Mouse (Mus musculus): Measurements from ENCODE around the gene Rheb.
"Not testable (repeated sequence)": the region's sequence is repeated elsewhere in the genome, so short reads cannot be mapped to it uniquely, and the experiment has no call there.

Rheb gene

GRCm38 (mm10) chr5:24792961-24793360, 49.5 kb downstream of the Rheb start:
- DNase-seq (ENCODE audit: low spot score), result no peak

- DNase-seq (ENCODE audit: low spot score), result no peak
These were observed 59.5 kb downstream of the Rheb start for GRCm38 (mm10) chr5:24782957-24783356.

- no peak for DNase-seq (ENCODE audit: low spot score)
These were observed 61.4 kb downstream of the Rheb start for GRCm38 (mm10) chr5:24781048-24781447.

- no peak for DNase-seq (ENCODE audit: low spot score)
These were observed 62.4 kb downstream of the Rheb start for GRCm38 (mm10) chr5:24779881-24780512.

GRCm38 (mm10) chr5:24779321-24779720, 63.1 kb downstream of the Rheb start:
- DNase-seq (ENCODE audit: low spot score), result no peak

GRCm38 (mm10) chr5:24778843-24779140, 63.6 kb downstream of the Rheb start:
- no peak for DNase-seq (ENCODE audit: low spot score)

- no peak for DNase-seq (ENCODE audit: low spot score)
These were observed 64.2 kb downstream of the Rheb start for GRCm38 (mm10) chr5:24778082-24778842.

GRCm38 (mm10) chr5:24776681-24777080, 65.7 kb downstream of the Rheb start:
- DNase-seq (ENCODE audit: low spot score), result no peak

GRCm38 (mm10) chr5:24774549-24774948, 67.9 kb downstream of the Rheb start:
- not testable (repeated sequence) for DNase-seq (ENCODE audit: low spot score)

- DNase-seq (ENCODE audit: low spot score), result no peak
These were observed 84.6 kb downstream of the Rheb start, which contains the start of gene Crygn for GRCm38 (mm10) chr5:24757816-24758215. TSS of gene Crygn (minus strand) at chr5:24758008.

- no peak for DNase-seq (ENCODE audit: low spot score)
These were observed 85.5 kb downstream of the Rheb start for GRCm38 (mm10) chr5:24756931-24757330.

Measured in ovary, postnatal 10 days (tissue).